Mouse (Mus musculus) lung, postnatal 10 days (tissue): ENCODE data around the gene Atn1.
"Not testable (repeated sequence)": the region's sequence is repeated elsewhere in the genome, so short reads cannot be mapped to it uniquely, and the experiment has no call there.

Source experiments
- DNase-seq: peaks from one replicate; pipeline ENCODE4 v3.0.0; 2021

Atn1 gene

GRCm38 (mm10) chr6:124755831-124756595, at the start of gene Atn1, which contains the start of gene Gm45234:
Gene Atn1, minus strand, starts transcription at chr6:124756524.
Gene Gm45234, minus strand, starts transcription at chr6:124756021.
- peak; percentile 85 for DNase-seq

- DNase-seq = peak; percentile 97
Observed at GRCm38 (mm10) chr6:124805341-124806321, 49.3 kb upstream of the Atn1 start.

GRCm38 (mm10) chr6:124804341-124804740, 48.0 kb upstream of the Atn1 start:
- no peak for DNase-seq

- DNase-seq = not testable (repeated sequence)
Observed at GRCm38 (mm10) chr6:124803691-124804090, 47.4 kb upstream of the Atn1 start.

GRCm38 (mm10) chr6:124803061-124803460, 46.7 kb upstream of the Atn1 start:
- DNase-seq = no peak

GRCm38 (mm10) chr6:124802400-124802799, 46.1 kb upstream of the Atn1 start:
- not testable (repeated sequence) for DNase-seq

GRCm38 (mm10) chr6:124796200-124796599, 39.9 kb upstream of the Atn1 start:
- no peak for DNase-seq

- DNase-seq = no peak
Observed at GRCm38 (mm10) chr6:124795781-124796180, 39.5 kb upstream of the Atn1 start.

GRCm38 (mm10) chr6:124791911-124792310, 35.6 kb upstream of the Atn1 start:
- no peak for DNase-seq

GRCm38 (mm10) chr6:124790121-124790520, 33.8 kb upstream of the Atn1 start:
- DNase-seq = no peak

- DNase-seq = no peak
Observed at GRCm38 (mm10) chr6:124789519-124789918, 33.2 kb upstream of the Atn1 start.

- DNase-seq = no peak
Observed at GRCm38 (mm10) chr6:124787722-124788121, 31.4 kb upstream of the Atn1 start.

- DNase-seq = no peak
Observed at GRCm38 (mm10) chr6:124786756-124787420, 30.6 kb upstream of the Atn1 start.

GRCm38 (mm10) chr6:124782436-124782835, 26.1 kb upstream of the Atn1 start:
- DNase-seq = peak; percentile 64

GRCm38 (mm10) chr6:124780917-124781316, 24.6 kb upstream of the Atn1 start:
- no peak for DNase-seq

GRCm38 (mm10) chr6:124779984-124780416, 23.7 kb upstream of the Atn1 start:
- no peak for DNase-seq

- DNase-seq = peak; percentile 74
Observed at GRCm38 (mm10) chr6:124779222-124779983, 23.1 kb upstream of the Atn1 start, which contains the start of gene Lrrc23. Gene Lrrc23, minus strand, starts transcription at chr6:124779727.

- DNase-seq = no peak
Observed at GRCm38 (mm10) chr6:124770511-124770910, 14.2 kb upstream of the Atn1 start.

- no peak for DNase-seq
Observed at GRCm38 (mm10) chr6:124770013-124770412, 13.7 kb upstream of the Atn1 start.

- DNase-seq = peak; percentile 54
Observed at GRCm38 (mm10) chr6:124769101-124769765, 12.9 kb upstream of the Atn1 start, which contains the start of gene Eno2. Gene Eno2, minus strand, starts transcription at chr6:124769673.

- no peak for DNase-seq
Observed at GRCm38 (mm10) chr6:124768704-124769044, 12.3 kb upstream of the Atn1 start.
